Mouse (Mus musculus): ENCODE data around the gene Ttll12.

Gene Ttll12

DNA sequence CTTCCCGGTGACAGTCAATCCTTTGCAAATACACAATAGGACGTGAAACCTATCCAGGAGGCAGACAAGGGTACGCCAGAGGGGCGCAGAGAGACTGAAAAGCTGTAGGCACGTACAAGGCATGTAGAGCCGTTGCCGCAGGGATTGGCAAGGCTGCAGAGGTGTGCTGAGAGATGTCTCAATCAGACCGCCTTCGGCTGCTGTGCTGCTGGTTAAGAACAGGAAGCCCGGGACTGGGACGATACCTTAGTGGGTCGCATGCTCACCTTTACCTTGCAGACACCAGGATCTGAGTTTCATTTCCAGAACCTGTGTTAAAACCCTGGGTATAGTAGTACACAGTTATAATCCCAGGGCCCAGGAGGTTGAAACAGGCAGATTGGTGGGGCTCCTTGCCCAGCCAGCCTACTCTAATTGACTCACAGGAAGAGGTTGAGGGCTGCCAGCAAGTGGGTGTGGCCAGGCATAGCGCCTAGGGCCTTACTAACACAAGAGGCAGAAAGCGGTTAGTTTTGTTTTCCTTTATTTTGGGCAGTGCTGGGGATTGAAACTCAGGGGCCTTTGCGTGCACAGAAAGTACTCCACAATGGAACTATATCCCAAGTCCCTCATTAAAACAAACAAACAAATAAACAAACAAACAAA is 32.2 kb downstream of the Ttll12 start:
- peak; percentile 96 for DNase-seq

DNA sequence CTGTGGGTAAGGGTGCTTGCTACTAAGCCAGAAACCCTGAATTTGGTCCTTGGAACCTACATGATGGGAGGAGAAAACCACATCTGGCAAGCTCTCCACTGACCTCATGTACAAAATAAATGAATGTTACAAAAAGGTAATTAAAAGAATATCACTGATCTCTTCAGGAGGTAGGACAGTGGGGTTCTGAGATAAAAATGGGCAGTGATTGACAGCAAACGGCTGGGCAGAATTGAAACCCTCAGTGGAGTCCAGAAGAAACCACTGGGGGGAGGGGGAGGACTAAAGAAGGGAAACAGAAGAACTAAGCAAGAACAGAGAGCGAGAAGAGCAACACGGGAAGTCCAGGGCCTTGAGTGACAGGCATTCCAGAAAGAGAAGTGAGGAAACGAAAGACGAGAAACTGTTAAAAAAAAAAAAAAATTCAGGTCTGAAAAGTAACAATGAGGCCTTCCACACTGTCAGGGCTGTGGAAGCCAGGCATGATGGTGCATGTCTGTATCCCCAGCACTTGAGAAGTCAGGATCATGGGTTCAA is 33.9 kb downstream of the Ttll12 start:
- no peak for DNase-seq

DNA sequence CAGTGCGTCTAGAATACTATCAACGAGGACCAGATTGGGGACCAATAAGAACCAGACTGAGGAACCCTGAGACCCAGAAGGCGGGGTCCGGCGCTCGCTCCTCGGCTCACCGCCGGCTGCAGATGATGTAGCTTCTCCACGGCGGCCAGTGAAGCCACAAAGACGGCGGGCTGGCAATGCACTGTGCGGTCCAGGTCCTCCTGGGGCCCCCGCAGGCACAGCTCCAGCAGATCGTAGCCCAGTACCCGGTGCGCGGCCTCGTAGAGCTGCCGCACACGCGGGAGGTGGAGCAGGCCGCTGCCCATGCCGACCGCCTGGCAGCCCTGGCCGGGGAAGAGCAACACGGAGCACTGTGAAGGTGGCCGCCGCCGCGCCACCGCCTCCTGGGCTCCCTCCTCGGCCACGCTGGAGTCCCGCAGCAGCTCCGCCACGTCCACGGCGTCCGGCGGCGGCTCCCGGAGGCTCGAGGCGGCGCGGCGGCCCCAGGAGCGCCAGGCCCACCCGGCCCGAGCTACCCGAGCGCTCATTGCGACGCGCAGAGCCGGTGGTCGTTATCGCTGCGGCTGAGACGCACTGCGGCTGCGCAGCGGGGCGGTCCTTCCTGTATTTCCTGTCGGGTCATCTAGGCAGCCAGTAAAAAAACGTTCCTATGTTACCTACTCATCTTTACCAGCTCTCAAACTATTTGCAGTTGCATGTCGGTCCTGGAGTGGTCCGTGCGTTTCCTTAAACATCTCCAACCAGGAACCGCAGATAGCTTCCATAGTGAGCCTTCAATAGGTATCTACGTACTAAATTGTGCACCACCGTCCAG is 39.6 kb downstream of the Ttll12 start:
- peak; percentile 93 for DNase-seq

DNA sequence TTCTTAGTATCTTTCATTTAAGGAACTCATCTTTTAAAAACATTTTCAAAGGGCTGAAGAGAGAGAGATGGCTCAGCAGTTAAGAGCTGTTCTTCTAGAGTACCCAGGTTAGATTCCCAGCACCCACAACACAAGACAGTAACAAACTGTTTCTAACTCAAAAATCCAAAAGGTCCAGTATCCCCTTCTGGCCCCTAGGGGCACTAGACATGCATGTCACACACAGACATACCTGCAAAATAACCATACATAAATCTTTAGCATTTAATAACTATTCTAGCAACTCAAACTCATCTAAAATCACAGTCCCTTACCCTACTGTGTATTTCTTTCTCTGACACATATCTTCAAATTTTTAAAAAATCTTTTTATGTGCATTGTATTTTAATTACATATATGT is 41.1 kb downstream of the Ttll12 start:
- DNase-seq = no peak

DNA sequence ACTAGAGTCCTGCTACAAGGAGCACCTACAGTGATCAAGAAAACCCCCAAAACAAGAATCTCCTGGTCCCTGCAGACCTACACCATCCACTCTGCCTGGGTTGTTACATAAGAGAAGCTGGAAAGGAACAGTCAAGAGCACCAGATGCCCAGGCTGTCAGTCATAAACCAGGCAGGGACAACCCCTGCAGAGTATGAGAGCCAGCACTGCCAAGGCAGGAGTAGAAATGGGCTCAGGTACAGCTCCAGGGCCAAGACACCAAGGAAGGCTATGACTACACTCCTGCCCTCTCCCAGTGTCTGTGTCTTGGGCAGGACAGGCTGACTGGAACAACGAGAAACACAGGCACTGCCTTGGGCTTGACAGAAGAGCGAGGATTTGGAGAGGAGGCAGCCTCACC is 44.8 kb downstream of the Ttll12 start:
- DNase-seq = no peak

DNA sequence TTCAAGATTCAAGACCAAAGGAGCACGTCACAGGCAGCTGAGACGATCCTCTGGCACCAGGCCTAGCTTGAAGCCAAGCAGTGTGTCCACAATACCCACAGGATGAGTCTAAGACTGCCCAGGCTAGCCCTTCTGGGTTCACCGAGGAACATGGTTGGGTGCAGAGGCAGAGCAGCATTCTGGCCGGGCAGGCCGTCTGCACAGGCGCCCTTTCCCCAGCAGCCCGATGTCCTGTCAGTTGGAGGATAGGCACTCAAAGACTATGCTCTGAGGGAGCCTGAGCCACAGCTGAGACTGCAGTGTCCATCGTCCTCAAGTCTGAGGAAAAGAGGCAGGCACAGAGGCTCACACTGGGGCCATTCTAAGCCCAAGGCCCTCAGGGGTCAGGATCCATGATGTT is 47.8 kb downstream of the Ttll12 start:
- DNase-seq = no peak

DNA sequence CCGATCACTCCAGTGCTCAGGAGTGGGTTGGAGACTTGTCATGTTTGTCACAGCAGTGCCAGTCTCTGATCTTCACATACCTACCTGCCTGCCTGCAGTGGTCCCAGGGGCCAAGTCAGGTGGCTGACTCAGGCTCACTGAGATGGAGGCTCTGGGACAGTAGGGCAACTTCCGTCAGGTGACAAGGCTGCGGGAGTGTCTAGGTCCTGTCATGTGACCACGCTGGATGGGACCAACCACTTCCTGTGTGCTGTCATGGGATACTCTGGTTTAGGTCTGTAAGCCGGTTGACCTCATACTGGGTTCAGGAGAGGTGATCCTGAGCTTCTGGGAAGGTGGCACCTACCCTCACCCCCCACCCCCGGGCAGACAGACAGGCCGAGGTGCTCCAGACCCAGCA is 48.9 kb downstream of the Ttll12 start:
- DNase-seq = no peak

DNA sequence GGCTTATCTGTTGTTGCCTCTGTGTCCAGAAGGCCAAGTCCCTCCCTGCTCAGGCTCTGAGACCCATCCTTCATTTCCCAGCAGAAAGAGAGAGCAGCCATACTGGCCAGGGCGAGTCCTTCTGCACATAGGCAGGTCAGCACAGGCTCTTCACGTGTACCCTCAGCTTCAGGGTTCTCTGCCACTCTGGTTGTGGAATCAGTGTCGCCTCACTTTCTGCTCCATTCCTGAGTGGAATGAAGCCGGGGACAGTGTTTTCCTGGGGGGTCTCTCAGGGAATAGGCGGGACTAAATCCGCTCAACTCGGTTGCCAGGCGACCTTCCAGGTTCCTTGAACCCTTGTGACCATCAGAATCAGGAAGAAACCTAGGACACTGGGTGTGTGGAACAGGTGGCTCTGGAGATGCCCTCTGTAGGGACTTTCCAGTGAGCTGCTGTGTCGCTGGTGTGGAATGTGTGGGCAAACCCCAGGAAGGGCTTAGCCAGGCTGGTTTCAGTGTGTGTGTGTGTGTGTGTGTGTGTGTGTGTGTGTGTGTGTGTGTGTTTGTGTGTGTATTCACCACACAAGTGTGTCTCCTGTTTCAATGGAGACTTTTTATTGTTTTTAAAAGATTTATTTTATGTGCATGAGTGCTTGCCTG is 53.2 kb downstream of the Ttll12 start:
- DNase-seq = peak; percentile 21

DNA sequence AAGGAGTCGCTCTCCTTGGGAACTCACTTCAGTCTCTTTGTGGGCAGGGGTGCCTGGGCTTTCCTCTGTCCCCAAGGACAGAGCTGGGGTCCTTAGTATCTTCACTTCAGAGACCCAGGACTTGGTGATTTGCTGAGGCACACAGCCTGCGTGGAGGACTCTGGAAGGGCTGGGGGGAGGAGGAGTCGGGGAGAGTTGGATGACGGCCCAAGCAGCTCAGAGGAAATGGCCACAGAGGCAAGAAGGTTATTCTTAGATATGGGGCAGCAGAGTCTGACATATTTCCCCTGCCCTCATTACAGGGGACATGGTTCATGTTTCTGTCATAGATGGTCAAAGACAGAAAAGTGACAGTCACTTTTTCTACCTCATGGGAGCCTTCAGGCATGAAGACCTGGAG is 55.1 kb downstream of the Ttll12 start:
- peak; percentile 84 for DNase-seq

DNA sequence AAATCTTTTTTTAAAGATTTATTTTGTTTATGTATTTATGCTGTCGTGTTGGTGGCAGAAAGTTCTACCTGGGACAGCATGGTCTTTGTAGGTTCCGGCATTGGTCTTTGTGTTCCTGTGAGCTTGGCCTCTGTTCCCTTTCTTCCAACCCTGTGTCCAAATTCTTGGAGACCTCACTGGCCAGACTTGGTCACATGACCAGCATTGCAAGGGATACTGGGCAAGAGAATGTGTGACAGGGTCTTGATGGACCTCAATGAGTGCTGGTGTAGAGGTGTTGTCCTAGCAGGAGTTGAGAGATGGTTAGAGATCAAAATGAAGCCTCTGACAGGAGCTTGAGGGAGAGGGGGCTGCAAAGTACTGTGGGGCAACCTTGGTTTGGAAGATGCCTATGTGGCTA is 56.1 kb downstream of the Ttll12 start:
- no peak for DNase-seq

DNA sequence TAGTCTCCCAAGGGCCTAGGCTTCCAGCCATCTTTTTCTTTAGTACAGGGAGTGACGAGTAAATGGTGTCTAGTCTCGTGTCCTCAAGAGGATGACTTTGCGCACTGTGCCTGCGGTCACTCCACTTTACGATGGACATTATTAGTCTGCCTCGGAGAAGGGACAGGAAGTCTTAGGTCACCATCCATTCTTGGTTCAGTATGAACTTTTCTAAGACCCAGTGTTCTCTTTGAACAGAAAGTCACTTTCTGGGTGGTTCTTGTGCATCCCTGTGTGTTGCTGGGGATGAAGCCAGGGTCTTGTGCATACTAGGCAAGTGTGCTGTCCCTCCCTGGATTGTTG is 59.1 kb downstream of the Ttll12 start:
- no peak for DNase-seq

DNA sequence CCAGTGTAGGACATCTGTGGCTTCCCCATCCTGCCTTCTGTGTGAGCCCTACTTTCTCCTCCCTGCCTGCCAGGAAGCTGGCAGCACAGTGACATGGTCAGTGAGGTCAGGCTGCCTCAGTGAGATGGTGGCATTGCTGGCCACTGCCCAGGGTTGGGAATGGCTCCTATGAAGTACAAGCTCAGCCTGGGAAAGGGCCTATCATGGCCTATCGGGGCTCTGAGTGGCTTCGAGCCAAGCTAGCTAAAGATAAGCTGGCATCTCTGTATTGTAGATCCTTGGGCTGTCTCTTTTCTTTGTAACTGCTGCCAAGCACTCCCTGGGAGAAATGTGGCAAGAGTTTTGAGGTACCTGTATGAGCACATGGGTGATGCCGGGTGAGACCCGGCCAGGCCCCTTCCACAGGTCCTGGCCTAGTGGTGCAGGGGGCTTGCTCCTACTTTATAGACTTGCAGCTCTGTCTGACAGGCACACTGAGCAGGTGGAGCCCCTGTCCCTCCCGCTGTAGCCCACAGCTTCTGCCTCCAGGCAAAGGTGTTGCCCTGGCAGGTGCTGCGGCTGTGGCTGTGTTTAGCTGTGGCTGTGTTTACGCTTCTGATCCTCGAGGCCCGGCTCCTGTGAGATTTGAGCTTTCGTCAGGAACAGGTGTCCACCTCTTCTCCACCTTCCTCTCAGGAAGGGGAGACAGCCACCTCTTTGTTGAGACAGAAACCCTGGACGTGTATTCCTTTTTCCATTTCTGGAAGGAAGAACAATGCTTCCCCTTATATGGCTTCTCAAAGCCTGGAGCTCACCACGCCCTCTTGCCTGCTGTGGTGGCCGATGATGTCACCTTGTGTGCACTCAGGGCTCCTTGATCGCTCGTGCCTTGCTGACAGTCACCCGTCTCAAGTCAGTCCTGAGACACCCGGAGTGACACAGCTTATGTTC is 59.7 kb downstream of the Ttll12 start:
- peak; percentile 68 for DNase-seq

DNA sequence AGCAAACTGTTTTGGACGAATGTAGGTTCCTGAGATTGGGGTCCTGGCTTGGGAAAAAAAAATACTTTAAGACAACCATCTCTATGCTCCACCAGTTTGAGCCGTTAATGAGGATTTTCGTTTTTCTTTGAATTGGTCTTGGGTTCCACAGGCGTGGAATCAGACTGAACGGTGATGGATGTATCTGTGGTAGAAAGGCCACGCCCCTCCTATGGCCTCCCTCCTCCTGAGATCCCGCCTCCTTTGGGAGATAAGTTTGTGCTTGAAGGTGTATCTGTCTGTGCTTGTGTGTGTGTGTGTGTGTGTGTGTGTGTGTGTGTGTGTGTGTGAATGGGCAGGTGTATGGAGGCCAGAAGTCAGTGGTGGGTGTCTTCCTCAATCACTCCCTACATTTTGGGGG is 62.4 kb downstream of the Ttll12 start:
- DNase-seq = no peak

DNA sequence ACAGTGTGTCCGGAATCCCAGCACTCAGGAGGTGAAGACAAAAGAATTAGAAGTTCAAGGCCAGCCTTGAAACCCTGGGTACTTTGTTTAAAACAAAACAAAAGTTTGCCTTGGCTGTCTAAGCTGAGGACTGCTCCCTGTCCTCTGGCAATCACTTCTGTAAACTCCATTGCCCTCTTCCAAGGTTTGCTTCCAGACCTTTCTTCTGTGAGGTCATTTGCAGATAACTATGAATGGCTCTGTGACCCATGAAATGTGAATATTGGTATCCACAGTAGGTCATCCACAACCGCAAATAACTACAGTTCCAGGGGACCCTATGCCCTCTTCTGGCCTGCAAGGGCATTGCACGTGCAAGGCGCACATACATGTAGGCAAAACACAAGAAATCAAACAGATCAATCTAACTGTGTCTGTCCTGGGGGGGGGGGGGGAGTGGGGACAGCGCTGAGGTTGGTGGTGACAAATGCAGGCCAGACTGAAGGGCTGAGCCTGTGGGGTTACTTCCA is 62.9 kb downstream of the Ttll12 start:
- DNase-seq = peak; percentile 29

DNA sequence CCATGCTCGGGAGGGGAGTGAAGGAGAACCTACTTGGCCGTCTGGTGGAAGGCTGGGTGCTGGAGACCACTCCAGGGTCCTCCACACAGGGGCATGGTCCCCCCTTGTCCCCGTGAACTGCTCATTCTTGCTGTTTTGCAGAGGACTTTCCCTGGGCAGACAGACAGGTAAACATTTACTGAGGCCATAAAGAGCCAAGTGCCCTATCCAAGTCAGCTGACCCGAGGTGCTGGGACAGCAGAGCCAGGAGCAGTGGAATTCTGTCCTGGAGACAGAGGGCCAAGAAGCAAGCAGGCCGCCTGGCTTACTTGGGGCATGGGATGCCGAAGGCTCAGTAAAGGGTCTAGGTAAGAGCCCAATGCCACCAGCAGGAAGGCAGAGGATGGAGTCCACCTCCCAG is 64.3 kb downstream of the Ttll12 start:
- DNase-seq = no peak

DNA sequence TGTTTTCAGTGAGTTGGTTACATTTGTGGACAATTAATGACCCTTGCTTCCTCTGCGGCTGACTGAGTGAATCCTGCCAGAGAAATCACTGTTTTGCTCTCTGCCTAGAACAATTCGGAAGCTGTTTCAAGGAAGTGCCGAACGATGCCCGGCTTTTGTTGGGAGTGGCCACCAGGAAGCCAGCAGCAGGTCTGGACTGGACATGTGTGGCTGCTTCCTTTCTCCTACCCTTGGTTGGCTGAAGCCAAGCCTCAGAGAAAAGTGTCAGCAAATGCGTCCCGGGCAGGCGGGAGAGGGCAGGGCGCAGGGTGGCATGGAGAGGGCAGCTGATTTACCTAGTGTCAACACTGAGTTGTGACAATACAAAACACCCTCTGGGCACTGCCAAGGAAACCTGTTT is 64.7 kb downstream of the Ttll12 start:
- peak; percentile 83 for DNase-seq

DNA sequence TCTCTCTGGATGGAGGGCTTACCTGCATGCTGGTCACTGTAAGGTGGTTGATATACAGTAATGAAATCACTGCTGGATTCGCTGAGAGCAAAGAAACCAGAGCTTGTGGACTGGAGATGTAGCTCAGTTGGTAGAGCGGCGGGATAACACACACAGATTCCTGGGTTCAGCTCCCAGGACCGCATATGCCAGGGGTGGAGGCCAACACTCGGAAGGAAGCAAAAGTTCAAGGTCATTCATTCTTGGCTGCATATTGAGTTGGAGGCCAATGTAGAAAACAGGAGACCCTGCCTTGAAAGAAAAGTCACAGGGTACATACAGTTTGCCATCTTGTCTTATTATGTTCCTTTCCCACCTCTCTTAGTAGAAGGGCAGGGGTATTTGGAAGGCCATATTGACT is 65.2 kb downstream of the Ttll12 start:
- DNase-seq = peak; percentile 74

DNA sequence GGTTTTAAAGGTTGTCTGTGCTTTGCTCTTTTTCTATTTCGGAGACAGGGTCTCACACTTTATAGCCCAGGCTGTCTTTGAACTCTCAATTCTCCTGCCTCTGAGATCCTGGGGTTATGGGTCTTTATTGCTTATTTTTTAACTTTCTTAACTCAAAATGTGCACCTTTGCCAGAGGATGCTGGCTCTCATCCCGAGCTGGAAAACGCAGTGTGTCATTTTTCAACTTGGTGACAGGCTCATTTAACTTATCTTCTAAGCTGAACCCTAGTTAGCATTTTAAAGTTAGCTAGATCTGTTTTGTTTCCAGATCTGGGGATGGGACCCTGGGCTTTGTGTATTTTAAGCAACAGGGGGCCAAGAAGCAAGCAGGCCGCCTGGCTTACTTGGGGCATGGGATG is 66.1 kb downstream of the Ttll12 start:
- DNase-seq = no peak

DNA sequence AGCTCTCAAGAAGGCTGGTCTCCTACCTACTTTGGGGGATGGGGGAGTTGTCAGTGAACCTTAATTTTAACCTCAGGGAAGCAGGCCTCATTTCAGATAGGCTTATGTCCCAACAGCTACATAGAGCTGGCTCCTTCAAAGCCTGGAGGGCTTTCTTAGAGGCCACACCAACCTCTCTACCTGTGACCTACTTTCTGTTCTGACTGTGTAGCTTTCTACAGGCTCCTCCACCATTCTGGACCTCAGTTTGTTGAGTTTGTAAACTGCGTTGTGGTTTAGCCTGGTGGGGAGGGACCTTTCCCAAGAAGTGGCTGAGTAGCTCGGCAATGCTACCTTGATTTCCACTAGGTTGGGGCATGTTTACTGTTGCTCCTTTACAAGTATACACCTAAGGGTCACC is 67.2 kb downstream of the Ttll12 start:
- DNase-seq = no peak

DNA sequence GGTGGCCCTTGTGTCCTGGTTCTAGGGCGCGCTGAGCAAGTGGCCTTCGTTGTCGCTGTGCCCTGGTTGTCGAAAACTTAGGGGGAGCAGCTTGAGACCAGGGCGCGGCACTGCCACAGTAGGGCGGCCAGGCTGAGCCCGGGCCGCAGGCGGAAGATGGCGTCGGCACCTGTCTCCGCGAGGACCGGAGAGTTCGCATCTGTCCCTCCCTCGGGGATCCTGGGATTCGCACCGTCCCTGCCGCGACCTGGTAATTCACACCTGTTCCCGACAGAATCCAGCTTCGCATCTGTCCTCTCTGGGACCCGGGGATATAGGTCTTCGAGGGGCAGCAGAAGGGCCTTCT is 67.9 kb downstream of the Ttll12 start:
- DNase-seq = peak; percentile 21

DNA sequence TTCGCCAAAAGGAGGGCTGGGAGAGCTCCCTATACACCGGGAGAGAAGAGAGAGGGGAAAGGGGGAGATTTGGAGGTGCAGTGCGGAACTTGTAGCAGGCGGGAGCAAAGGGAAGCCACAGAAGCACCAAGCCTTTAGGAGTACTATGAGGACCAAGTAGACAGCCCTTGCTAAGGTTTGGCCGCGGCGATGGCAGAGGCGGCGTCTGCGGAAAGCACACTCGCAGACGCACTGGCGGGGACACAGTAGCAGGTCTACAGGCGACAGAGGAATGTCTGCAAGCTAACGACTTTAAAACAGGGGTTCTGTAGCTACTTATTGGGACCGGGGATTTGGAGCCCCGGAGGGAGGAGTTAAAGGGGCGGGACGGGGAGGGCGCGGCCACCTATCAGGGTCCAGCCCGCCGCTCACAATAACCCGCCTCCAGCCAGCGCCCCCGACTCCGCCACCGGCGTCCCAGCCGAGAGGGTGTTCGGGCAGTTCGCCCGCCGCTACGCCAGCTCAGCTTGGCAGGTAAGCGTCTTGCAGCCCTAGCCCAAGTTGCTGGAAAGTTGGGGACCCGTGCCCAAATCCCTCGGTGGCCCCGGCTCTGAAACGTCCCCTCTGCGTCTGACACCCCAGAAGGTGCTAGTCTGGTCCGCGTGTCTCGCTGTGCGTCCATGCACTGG is 68.4 kb downstream of the Ttll12 start, which contains the start of gene Bik:
TSS of gene Bik (plus strand) at position 439 of the 668 bp plus-strand sequence.
- peak; percentile 79 for DNase-seq

Data from lung, postnatal 10 days (tissue).